Mouse (Mus musculus): Measurements from ENCODE around the gene Ttc34.

DNA sequence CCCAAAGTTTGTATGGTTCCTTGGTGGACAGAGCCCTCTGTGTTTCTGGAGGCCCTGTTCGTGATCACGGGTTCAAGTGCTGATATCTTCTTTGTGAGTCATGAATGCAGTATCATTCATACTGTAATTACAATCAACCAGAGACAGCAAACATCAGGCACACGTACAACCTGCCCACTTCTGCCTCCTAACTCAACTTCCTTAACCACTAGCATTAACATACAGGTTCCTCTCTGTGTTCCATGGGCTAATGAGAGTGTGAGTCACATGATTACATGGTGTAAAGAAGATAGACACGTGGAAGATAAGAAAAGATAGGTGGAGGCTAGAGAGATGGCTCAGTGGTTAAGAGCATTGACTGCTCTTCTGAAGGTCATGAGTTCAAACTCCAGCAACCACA is 79.4 kb downstream of the Ttc34 start:
- TF ChIP-seq CTCF (IDR thresholded peaks at IDR 0.05; ENCODE audit: low read depth, low read length) (no peak), POLR2AphosphoS5 (IDR thresholded peaks at IDR 0.05; ENCODE audit: insufficient replicate concordance, low read depth, low read length) (no peak)

Data from G1E (cell line).